Mouse (Mus musculus) E14TG2a.4 (cell line): Measurements from ENCODE around the gene Aspscr1.
A peak's percentile ranks its signal among the peaks of the same experiment; 100 is the strongest.
"Not testable (repeated sequence)": the region's sequence is repeated elsewhere in the genome, so short reads cannot be mapped to it uniquely, and the experiment has no call there.

Source experiments
- H3K27me3 ChIP-seq: 2 replicates; pipeline ENCODE4 v1.6.1; 2014; ENCODE audit warnings: low read length, control low read depth; ENCODE audit not compliant: insufficient read depth
- H3K36me3 ChIP-seq: 2 replicates; pipeline ENCODE4 v1.6.1; 2014; ENCODE audit warnings: low read length, control low read depth; ENCODE audit not compliant: insufficient read depth
- H3K4me1 ChIP-seq: replicated peaks from 2 replicates; pipeline ENCODE4 v1.6.1; 2014; ENCODE audit warnings: low read depth, low read length, control low read depth
- H3K4me3 ChIP-seq: replicated peaks from 2 replicates; pipeline ENCODE4 v1.5.1; 2014; ENCODE audit warnings: mild to moderate bottlenecking, low read length
- H3K9me3 ChIP-seq: 2 replicates; pipeline ENCODE4 v1.6.1; 2014; ENCODE audit warnings: low read length, control low read depth
- CTCF ChIP-seq: conservative IDR thresholded peaks from 2 replicates; pipeline ENCODE4 v1.5.1; 2014; ENCODE audit warnings: low read length
- NANOG ChIP-seq: IDR thresholded peaks from 2 replicates; pipeline ENCODE4 v1.6.1; 2014; ENCODE audit warnings: borderline replicate concordance, low read length, mixed read lengths
- POU5F1 ChIP-seq: IDR thresholded peaks from 2 replicates; pipeline ENCODE4 v1.6.1; 2014; ENCODE audit warnings: low read length, borderline replicate concordance

Aspscr1 gene

DNA sequence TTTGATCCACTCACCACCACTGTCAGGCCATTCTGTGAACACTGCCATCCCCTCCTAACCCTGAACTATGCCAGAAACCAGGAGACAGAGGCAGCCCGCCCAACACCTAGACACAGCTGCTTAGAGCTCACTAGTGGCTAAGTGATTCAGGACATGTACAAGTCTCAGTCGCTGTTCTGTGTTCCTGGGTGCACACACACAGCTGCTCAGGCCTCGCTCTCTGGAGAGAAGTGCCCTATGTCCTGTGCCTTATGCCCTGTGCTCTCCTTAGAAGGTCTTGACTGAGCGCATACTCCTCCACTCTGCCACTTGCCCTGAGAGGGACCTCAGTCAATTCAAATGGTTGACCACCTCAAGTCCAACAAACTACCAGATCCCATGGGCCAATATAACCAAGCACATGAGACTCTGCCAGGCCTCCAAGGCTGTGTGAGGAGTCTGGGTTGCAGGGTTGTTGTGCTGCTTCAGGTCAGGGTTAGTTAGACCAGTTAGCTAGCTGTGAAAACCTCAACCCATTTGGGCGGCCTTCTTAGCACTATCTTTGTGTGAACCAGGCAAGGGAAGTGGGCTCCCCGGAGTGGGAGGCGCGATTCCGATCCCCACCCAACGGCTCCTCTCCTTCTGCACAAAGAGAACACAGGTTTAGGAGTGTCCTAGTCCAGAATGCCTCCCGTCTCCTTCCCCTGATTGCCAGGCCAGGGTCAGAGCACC lies 55.9 kb downstream of the Aspscr1 start:
- TF ChIP-seq NANOG = no peak
- no peak for TF ChIP-seq CTCF
- TF ChIP-seq POU5F1 = no peak
- Histone ChIP-seq H3K27me3 (peaks cover 49% of the 10 kb centered on the region), H3K4me1 (peaks cover 62% of the 10 kb centered on the region), H3K4me3 (peak overlapping the region; percentile 64), H3K9me3 (no peaks in the 10 kb centered on the region), H3K36me3 (peaks cover 20% of the 10 kb centered on the region)

DNA sequence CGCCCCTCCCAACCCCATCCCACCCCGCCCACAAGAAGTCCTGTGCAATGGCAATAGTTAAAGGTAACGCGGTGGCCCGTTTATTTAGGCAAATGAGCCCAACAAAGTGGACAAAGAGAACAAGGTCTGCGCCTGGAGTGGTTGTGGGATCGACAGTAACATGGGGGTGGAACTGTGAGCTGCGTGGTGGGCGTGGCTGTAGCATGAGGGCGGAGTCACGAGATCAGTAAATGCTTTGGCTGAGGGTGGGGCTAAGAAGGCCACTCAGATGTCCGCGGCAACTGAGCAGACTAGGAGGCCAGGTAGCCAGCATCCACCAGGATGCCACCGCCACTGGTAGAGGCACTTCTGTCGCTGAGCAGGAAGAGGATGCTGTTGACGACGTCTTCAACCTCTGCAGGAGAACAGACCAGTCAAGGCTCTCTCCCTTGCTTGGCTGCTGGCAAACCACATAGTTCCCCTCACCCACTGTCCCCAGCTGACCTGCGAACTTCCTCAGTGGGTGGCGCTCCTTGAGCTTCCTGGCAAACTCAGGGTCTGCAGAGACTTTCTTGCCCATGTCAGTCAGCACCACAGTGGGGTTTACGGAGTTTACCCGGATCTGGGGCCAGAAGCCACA lies 56.8 kb downstream of the Aspscr1 start:
- Histone ChIP-seq H3K4me3 (peak overlapping the region; percentile 64), H3K27me3 (peaks cover 45% of the 10 kb centered on the region), H3K4me1 (peaks cover 60% of the 10 kb centered on the region), H3K36me3 (peaks cover 19% of the 10 kb centered on the region)
- H3K9me3 ChIP-seq = not testable (repeated sequence)

DNA sequence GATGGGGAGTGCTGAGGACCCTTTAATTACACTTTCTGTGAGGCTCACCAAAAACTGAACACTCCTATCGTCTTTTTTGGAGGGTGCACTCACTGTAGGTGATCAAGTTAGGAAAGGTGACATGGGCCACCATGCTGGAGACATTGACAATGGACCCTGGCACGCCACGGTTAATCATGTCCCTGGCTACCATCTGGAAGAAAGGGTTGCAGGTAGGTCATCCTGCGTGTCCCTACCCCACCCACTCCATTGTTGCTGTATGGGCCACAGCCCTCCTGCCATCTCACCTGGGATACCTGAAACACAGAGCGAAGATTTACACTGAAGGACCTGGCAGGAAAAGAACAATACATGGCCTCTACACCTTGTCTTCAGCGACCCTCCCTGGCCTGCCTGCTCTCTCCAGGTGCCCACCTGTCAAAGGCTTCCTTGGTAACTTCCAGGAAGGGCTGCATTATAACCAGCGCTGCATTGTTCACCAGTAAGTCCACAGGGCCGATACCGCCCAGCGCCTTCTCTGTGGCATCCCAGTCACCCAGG lies 57.6 kb downstream of the Aspscr1 start:
- Histone ChIP-seq H3K4me1 (peaks cover 60% of the 10 kb centered on the region), H3K27me3 (peaks cover 43% of the 10 kb centered on the region), H3K4me3 (no peak overlapping the region), H3K9me3 (no peaks in the 10 kb centered on the region), H3K36me3 (peaks cover 10% of the 10 kb centered on the region)
- TF ChIP-seq POU5F1 = no peak
- no peak for TF ChIP-seq CTCF
- no peak for TF ChIP-seq NANOG

DNA sequence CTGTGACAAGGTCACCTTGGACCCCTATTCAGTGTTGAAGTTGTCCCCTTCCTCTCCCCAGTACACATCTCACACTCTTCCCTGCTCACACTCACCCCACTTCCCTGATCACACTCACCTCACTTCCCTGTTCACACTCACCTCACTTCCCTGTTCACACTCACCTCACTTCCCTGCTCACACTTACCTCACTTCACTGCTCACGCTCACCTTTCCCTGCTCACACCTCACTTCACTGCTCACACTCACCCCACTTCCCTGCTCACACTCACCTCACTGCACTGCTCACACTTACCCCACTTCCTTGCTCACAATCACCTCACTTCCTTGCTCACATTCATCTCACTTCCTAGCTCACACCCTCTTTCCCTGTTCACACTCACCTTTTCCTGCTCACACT lies 58.6 kb downstream of the Aspscr1 start:
- no peak for TF ChIP-seq NANOG
- no peak for TF ChIP-seq POU5F1
- TF ChIP-seq CTCF = no peak
- Histone ChIP-seq H3K36me3 (0 out of 2 replicates have a peak, but pooled peaks cover under 1% of the 10 kb centered on the region), H3K4me3 (no peak overlapping the region), H3K4me1 (peaks cover 52% of the 10 kb centered on the region), H3K27me3 (peaks cover 33% of the 10 kb centered on the region), H3K9me3 (no peaks in the 10 kb centered on the region)

DNA sequence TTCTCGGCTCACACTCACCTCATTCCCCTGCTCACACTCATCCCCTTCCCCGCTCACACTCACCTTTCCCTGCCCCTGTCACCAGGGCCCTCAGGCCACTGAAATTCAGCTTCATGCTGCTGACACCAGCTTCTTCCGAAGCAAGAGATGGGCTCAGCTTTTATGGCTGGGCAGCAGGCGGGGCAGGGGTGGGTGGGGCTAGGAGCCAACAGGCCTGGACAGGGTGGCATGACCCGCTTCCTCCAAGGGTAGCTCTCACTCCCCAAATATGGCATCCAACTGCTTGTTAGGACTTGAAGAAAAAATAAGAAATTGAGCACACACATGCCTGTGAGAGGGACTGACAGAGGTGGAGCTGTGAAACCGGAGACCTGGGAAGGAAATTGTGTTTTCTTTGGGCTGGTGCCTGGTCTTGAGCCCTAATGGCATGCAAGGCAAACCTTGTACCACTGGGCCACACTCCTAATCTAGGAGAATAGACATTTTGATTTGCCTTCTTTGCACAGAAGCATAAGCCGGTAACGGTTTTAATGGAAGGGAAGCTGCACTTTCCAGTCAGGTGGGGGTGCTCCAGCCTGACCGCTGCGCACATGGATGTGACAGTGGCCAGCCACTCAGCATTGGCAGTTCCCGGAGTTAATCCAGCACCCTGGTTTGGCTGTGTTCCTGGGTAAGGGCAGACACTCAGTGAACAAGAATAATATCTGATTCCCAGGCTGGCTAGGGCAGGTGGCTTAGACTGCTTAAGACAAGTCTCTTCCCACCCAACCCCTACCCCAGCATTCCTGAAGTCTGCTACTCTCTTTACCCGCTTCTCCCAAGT lies 59.3 kb downstream of the Aspscr1 start, which contains the start of gene Cbr2:
TSS of gene Cbr2 (minus strand) at position 257 of the 823 bp plus-strand sequence.
- Histone ChIP-seq H3K27me3 (peaks cover 32% of the 10 kb centered on the region), H3K4me3 (no peak within 1 kb of the TSS), H3K9me3 (no peaks in the 10 kb centered on the region), H3K36me3 (no peaks in the 10 kb centered on the region), H3K4me1 (peaks cover 58% of the 10 kb centered on the region)
- TF ChIP-seq NANOG = no peak
- no peak for TF ChIP-seq CTCF
- no peak for TF ChIP-seq POU5F1

DNA sequence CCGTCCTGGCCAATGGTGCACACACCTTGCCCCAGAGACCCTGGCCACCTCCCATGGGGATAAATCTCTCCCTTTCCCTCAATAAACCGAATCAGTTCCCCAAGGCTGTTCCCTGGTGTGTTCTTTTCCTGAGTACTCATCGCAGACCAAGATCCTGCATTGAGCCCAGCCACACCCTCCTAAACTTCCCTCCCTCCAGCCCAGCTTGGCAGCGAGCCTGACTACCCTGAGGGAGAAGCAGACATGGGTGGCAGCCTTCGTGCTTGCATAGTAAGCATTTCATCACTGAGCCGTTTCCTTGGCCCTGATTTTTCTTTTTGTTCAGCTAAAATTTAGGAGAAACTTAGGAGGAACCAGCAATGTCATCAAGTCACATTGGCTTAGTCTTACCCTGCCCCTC lies 60.7 kb downstream of the Aspscr1 start:
- Histone ChIP-seq H3K27me3 (peaks cover 23% of the 10 kb centered on the region), H3K36me3 (no peaks in the 10 kb centered on the region), H3K4me3 (no peak overlapping the region), H3K9me3 (no peaks in the 10 kb centered on the region), H3K4me1 (peaks cover 52% of the 10 kb centered on the region)
- TF ChIP-seq POU5F1 (no peak), CTCF (no peak), NANOG (no peak)

DNA sequence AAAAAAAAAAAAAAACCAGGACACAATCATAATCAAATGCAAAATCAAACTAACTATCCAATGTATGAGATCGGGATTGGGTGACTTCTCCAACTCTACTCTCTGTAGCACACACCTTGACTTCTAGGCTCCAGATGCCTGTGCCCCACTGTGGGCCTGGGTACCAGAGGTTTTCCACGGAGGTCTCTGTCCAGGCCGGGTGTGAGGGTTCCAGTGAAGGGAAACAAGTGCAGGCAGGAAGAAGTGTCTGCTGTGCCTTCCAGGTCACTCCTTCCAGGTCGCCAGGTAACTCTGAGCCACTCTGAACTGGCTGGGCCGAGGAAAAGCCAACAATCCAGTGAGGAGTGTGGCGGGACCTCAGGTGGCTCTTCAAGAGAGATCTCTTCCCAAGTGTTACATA lies 63.7 kb downstream of the Aspscr1 start:
- Histone ChIP-seq H3K4me1 (peaks cover 29% of the 10 kb centered on the region), H3K27me3 (peaks cover 14% of the 10 kb centered on the region; the same call in 1 of the 2 replicates), H3K4me3 (no peak overlapping the region), H3K9me3 (no peaks in the 10 kb centered on the region), H3K36me3 (no peaks in the 10 kb centered on the region)
- TF ChIP-seq CTCF = no peak
- no peak for TF ChIP-seq POU5F1
- no peak for TF ChIP-seq NANOG

DNA sequence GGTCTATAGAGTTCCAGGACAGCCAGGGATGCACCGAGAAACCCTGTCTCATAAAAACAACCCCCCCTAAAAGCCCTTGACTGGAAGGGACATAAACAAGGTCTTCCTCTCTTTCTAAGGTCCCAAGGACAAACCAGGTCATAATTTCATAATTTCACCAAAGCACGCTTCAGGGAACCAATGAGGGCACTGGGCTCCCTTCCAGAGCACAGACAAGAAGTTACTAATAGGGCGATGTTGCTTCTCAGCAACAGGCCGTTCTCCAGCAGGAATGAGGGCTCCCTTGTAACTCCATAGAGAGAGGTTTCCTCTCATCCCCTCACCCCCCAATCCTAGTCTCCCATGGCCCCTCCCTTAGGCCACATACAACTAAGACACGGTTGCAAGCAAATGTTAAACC lies 68.2 kb downstream of the Aspscr1 start:
- TF ChIP-seq NANOG = no peak
- TF ChIP-seq CTCF = no peak
- no peak for TF ChIP-seq POU5F1
- H3K9me3 ChIP-seq = no peaks in the 10 kb centered on the region
- no peaks in the 10 kb centered on the region for H3K36me3 ChIP-seq
- H3K27me3 ChIP-seq = peaks cover 10% of the 10 kb centered on the region; the same call in 1 of the 2 replicates
- H3K4me3 ChIP-seq = no peak overlapping the region
- H3K4me1 ChIP-seq = peaks cover 11% of the 10 kb centered on the region
